Mouse (Mus musculus) telencephalon, adult 2 months (tissue): Measurements from ENCODE around the gene Map4k4.

Experiments used
- DNase-seq: peaks from one replicate; pipeline ENCODE4 v3.0.0-alpha.2; 2011; ENCODE audit warnings: low read depth, low spot score

The Map4k4 gene

DNA sequence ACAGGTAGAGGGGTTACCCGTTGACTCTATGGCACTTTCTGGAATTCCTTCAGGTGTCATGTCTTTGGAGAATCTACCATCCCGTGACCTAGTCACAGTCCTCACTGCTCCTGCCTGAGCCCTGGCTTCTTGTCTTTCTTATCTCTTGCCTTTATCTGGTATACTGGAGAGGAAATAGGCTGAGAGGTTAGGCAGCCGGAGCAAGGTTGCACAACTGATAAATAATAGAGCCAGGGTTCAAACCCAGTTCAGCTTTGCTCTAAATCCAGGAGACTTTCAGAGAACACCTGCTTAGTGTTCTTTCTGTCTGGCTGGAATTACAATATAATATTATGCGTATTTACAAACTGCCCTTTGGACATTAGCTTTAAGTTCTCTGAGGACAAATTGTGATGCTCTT is 2.0 kb upstream of the Map4k4 start:
- no peak for DNase-seq

DNA sequence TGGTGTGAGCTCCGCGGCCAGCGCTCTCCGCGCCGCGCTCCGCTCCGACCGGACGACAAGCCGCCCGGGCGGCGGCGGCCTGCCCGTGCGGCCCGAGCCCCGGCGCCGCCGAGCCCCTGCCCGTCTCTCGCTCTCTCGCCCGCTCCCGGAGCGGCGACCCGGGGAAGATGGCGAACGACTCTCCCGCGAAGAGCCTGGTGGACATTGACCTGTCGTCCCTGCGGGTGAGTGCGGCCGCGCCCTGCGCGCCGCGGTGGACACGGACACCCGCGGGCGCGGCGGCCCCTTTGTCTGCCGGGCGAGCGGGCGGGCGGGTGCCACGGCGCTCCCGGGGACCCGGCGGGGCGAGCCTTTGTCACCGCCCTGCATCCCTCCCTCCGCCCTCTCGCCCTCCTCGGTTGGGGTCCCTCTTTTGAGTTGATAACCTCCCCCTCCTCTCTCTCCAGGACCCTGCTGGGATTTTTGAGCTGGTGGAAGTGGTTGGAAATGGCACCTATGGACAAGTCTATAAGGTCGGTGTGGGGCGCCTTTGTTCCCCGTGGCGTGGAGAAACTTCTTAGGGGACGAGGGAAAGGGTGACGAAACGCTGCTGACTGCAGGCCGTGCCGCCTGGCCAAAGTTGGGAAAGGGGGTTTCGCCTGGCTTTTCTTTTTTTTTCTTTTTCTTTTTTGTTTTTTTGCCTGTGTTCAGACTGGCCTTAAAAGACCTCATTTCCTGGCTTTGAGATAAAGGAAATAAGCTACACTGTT is 524 bp downstream of the Map4k4 start:
- no peak for DNase-seq

DNA sequence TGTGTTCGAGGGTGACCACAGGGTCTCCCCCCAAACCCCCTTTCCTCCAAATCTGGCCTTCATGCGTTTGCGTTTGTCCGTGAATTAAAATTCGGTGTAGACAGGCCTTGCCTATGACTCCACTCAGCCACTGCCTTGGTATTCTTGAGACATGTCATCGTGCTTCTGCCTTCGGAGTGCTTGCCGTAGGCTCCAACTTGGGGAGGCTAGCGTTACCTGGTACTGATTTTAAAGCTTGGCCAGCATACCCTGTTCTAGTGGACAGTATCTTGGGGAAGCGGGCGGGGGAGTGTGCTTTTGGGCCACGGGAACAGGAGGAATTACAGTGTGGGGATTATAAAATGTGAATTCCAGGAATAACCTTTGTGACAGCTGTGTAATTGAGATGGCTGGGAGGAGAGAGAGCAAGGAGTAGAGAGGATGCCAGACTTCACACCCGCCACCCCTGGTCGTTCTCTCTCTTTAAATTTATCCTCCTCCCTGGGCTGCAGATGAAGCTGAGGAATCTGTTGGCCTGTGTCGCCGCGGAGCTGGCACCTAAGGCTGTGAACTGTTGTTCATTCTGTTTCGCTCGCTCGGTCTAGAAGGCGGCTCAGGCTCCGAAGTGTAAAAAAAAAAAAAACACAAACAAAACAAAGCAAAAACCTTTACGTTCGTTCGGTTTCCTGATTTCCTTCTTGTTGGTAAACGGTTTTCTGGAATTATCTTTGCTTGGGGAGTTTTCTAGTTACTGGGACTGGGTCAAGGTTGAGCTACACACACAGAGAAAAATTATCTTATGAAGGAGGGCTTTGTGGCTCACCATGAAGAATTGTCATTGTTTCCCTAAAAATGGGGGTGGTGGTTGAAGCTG is 1.4 kb downstream of the Map4k4 start:
- DNase-seq, result no peak

DNA sequence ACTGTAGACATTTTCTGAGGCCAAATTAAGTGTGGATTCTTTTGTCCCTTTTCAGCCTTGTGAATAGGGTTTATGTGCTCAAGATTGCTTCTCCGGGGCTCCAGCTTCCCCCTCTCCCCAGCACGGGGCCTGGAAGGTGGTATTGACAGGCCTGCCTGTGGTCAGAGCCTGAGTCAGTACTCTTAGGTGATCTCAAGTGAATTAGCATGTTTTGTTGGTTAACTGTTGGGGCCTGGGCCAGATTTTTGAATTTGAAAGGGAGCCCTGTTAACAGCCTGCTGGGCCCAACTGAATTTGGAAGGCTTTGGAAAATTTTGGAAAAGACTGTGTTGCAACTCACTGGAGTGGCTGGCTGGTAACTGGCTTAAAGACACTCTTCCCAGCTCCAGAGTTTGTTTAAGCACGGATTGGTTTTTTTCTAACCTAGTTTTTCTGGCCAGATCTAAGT is 2.0 kb downstream of the Map4k4 start:
- no peak for DNase-seq

DNA sequence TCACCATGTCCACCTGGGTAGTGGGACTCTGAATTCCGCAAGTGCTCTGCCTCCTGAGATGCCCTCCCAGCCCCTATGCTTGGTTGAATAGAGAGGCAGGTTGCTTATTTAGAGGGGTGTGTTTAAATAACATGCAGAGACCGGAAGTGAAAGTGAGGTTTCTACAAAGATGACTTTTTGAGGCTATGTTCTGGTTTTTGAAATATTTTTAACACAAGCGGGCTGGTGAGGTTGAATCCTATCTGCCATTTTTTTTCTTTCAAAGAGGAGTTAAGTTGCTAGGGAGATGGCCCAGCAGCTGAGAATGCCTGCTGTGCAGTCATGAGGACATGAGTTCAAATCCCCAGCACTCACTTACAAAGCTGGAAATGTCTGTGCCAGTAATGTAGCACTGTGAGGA is 4.0 kb downstream of the Map4k4 start:
- DNase-seq, result no peak

DNA sequence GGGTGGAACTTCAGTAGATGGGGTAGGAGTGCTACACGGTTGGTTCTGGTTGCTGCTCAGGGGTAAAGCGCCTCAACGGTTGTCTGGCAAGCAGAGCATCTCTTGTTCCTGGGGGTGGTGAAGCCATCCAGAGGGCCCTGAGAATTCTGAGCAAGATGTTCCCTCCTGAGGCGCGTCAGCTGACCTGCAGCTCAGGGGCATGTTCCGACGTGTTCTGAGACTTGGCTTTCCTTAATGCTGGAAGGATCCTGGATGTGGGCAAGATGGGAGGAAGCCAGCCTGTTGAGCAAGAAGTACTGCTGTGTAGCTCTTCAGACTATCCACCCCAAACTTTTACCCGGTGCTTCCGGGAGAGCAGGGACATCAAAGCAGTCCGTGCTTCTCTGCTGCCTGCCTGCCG is 6.2 kb downstream of the Map4k4 start:
- no peak for DNase-seq

DNA sequence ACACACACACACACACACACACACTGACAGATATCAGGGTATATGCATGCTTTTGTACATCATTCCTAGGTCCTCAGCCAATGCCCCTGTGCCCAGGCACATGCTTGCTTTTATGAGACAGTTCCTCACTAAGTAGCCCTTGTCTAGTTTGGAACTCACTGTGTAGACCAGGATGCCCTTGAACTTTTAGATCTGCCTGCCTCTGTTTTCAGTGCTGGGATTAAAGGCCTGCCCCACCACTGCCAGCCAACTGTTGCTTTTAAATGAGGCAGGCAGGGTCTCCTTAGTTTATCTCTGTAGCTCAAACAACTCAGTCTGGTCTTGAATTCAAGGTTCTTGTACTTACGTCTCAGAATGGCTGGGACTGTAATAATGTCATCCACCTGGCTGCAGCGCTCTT is 8.3 kb downstream of the Map4k4 start:
- no peak for DNase-seq

DNA sequence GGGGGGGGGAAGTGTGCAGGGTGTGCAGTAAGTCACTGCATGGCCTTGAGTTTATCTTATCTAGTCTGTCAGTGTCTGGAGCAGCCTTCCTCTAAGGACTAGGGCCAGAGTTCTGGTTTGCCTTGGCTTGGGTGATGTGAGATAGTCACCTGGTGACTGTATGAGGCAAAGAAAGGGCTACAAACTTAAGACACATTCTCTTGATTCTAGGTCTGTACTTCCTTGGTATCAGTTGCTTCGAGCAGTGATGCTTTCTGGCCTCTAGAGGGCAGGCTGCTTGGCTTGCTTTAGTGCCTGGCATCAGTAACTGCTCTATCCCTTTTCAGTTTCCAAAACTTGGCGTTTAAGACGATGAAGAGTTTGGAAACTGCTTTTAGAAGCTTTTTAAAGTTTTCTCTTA is 10.7 kb downstream of the Map4k4 start:
- no peak for DNase-seq

DNA sequence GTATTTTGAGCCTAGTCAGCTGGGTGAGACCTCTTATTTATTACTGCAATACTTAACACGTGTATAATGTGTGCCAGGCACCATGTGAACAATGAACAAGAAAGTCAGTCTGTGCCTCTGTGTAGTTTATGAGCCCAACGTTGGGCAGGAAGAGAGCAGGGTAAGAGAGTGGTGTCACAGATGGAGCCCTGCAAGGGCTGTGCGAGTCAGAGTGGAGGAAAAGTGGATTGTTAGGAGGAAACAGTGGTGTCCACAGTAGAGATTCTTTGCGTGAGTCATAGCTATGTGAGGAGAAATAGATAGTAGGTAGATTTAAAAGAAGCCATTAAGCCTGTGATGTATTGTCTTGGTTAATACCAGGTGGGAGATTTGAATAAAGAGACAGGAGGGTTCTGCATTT is 12.5 kb downstream of the Map4k4 start:
- no peak for DNase-seq

DNA sequence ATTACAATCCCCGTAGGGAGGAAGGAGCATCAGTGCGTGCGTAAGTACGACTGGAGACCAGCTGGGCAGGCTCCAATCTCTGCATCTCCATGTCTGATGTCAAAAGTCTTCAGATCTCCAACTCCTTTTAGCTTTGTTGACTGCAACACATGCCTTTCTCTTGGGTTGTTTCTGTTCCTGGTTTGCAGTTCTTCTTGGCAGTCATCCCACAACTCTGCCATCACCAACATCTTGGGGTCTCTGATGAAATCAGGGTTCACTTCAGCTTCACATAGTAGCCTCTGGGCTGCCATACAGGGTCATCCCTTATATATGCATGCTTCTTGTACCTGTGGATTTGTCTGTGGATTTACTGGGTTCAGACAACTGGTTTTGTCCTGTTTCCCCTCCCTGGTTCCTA is 15.4 kb downstream of the Map4k4 start:
- DNase-seq, result no peak

DNA sequence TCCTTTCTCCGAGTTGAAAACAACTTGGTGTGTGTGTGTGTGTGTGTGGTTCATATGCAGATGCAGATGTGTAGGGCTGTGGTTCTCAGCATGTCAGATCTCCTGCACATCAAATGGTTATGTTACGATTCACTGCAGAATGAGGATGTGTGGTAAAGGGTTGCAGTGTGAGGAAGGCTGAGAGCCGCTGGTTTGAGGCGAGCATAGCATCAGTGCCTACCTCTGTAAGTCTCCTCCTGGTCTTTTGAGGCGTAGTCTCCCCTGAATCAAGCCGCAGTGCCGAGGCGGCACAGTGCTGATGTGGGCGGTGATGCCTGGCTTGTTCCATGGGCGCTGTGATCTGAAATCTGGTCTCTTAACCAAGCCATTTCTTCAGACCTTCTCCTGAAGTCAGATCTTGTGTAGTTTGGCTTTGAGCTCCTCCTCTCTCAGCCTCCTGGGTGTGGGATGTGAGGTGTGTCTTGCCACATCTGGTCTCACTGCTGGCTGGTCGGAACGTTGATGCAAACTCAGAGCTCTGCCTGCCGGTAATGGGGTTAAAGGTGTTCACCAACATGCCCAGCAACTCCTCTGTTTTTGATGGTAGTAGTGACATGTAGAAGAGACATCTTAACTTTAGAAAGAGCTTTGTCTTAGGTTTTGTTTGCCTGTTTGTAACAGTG is 17.3 kb downstream of the Map4k4 start:
- no peak for DNase-seq

DNA sequence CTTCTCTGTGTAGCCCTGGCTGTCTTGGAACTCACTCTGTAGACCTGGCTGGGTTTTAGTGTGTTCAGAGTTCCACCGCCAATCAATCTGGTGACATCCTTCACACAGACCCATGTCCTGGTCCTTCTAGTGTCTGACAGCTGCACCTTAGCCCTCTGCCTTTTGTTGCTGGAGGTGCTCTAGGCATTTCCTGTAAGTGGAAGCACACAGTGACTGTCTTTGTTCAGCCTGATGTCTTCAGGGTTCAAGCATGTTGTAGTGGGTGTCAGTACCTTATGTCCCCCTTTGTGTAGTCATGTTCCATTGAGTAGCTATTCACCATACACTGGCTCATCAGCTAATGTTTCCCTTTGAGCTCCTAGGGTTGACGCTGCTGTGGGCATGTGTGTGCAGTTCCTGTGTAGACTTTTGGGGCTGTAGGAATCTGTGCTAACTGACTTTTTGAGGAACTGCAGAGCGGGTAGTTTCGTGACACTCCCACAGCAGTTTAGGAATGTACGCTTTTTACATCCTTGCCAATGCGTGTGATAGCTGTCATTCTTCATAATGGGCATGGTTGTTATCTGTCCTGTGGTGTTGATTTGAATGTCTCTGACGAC is 17.9 kb downstream of the Map4k4 start:
- DNase-seq, result no peak

DNA sequence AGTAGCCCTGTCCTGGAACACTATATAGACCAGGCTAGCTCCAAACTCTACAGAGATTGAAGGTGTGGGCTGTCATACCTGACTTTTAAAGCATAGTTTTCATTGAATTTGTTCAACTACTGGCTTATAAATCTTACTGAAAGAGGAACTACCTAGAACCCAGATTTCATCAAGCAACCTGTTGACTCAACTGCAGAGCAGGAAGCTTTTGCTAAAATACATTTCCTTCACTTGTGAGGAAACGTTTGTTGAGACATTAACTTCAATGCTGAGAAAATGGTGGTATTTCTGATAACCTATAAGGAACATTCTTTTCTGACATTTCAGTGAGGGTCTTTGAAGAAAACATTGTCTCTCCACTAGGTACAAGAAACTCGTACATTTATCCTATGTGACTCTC is 19.9 kb downstream of the Map4k4 start:
- DNase-seq, result no peak

DNA sequence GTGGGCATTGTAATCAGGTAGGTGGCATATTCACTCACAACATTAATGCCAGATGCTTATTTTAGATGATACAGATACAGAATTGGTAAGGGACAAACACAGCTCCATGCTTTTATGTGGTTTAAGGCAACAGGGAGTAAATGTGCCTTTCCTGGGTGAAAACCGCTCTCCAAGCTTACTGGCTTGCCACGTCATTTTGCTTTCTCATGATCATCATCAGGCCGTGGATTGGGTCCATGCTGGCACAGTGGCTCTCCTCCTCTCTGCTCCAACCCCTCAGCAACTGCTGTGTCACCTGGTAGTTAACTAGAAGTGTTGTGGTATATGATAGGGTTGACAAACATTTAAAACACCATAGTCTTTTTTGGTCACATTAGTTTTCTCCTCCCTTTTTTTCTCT is 21.3 kb downstream of the Map4k4 start:
- no peak for DNase-seq

DNA sequence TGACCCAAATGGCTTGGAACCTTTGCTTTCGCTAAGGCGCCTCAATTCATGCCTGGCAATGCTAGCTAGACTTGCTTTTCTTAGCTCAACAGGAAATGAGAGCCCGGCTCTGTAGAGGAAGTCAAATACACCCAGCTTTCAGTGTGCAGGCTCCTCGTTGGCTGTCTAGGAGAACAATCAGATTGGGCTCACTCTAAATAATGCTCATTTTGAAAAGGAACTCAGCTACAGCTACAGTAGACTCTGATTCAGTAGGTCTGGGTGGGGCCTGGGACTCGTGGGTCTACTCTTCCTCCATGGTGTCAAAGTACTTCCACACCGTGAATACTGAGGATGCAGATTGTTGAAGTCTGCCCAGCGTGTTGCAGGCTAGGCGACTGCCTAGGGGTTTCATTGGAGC is 22.0 kb downstream of the Map4k4 start:
- DNase-seq, result no peak

DNA sequence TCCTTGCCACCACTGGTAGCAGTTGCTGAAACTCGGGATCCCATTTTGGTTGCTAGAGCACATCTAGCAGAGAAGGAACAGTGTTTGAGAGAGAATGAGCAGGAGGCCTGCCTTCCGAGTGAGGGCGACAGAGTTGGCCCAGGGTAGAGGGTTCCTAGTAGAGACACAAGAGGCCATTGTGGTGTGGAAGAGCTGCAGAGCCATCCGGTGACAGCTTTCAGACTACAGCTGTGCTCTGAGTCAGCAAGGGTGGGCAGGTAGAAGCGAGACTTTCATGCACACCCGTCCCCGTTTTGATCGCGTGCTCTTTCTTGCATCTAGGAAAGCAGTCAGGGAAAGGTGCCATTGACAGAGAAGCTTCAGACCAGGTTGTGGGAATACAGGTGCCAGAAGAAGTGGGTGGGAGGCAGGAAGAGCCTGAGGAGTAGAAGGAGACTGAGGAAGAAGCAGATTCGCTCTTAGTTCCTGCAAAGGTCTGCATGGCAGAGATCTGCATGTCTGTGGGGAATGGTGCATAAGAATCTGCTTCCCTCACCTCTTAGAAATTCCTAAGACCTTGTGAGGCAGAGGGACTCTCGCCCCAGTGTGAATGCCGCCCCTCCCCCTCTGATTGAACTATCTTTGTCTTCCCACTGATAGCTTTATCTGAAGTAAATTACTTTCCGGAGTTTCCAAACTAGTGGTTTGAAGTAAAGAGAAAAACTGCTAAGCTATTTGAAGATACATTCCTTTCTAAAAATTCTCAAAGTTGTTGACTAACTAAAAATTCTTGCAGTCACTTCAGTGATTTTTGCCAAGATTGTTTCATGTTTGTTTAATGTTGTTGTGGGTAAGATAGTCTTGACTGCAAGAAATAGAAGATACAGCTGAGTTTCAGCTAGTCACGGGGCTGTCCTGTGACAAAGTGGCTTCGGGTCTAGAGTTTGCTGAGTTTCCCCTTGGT is 23.0 kb downstream of the Map4k4 start:
- DNase-seq, result no peak

DNA sequence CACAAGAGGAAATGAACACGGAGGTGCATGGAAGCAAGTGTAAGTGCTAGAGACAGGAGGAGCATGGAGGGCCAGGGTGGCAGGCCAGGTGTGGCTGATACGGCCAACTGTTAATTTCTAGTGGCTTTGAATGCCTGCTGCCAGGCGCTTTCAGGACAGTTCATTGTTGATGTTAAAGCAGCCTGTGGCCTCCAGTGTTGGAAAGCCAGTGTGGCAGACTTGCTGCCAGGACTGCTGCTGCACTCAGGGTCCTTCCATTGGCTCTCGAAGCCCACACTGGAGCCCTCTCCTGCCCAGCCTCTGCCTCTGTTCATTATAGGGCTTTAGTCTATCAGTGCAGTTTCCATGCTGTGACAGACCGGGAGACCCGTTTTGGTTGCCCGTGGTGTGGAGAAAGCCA is 30.3 kb downstream of the Map4k4 start:
- DNase-seq, result no peak

DNA sequence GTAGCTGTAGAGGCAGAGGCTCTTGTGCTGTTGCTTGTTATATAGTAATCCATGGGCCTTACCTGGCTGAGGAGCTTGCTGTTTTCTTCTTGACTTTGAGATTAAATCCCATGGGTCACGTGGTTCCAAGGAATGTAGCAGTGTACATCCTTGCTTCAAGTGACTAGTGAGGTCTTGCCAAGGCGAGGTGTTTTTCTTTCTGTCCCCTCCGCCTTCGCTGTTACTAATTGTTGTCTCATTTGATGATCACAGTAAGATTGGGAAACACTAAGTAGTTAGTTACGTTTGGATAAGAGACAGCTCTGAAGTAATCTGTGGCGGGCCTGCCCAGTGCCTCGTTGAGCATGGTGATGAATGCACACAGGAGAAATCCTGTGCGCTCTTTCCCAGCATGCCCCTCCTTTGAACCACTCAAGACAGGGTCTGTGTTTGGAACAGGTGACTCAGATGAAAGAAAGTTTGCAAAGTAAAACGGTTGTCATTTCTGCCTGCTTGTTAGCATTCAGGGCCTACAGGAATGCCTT is 31.6 kb downstream of the Map4k4 start:
- DNase-seq, result no peak

DNA sequence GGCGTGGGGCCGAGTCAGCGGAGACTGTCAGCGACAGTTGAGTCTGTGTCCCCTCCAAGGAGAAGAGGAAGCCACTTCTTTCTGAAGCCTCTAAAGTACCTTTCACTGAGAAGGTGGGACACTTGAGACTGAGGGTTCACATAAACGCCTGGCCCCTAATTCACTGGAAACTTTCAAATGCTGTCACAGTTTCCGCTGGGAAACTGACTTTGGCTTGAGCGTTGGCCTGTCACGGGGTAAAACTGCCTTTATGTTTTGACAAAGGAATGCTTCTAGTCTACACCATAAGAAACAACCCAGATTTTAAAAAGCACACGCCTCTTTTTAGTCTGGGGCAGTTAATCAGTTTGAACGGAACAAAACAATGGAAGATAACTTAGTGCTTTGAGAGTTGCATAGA is 32.2 kb downstream of the Map4k4 start:
- DNase-seq, result no peak

DNA sequence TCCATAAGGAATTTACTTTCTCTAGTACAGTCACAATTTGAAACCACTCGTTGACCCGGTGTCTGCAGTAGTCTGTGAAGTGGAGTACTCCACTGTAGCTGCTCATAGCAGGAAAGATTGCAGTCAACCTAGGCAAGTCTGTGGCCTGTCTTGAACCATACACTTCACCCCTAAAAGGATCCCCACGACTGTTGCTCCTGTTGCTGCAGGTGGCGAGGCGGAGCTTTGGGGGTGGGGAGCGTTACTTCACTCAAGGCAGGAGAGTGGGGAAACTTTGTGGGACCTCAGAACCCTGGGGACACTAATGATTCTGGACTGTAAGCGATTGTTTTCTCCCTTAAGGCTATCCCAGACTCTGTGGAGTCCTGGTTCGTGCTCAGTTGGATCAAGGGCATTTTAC is 34.2 kb downstream of the Map4k4 start:
- no peak for DNase-seq

DNA sequence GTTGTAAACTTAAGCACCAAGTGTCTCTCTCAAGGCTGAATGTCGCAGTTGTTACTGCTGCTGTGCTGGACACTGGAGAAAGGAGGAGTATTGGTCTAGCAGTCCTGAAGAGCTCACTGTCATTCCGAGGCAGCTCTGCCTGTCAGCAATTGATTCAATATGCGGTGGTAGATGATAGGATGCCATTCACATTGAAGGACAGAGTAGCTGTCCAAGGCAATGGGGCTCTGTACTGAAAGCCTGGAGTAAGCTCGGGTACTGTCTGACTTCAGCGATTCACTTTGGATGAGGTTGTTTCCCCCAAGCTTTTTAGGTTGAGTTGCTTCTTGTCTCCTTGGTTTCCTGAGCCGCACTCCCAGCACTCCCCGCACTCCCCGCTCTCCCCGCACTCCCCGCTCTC is 34.9 kb downstream of the Map4k4 start:
- no peak for DNase-seq
